Mouse (Mus musculus) kidney, postnatal 0 days (tissue): ENCODE measurements at regions not wholly inside any gene's neighbourhood (a gene's known extent, or its start where the extent isn't known, plus 50 kb on each side); places are given as distances from the start of the nearest gene placed in this dataset.

ENCODE experiments used
- ATAC-seq: fragments of 200-750 bp; cut with Nextera tagmentation; replicated peaks from 2 replicates; pipeline ENCODE4 v1.8.0; 2017; ENCODE audit warnings: low read depth, moderate number of reproducible peaks, moderate TSS enrichment, moderate library complexity; ENCODE audit not compliant: low FRiP score
- DNase-seq: peaks from one replicate; pipeline ENCODE4 v3.0.0-alpha.2; 2016; ENCODE audit warnings: low spot score
- H3K27ac ChIP-seq: fragments of 300-500 bp; sonication (generic); 2 replicates; pipeline ENCODE4 v1.5.1; 2014; ENCODE audit warnings: mild to moderate bottlenecking
- H3K27me3 ChIP-seq: fragments of 300-500 bp; sonication (generic); 2 replicates; pipeline ENCODE4 v1.6.1; 2014; ENCODE audit warnings: low read length, mixed read lengths; ENCODE audit not compliant: insufficient read depth
- H3K36me3 ChIP-seq: fragments of 300-500 bp; sonication (generic); 2 replicates; pipeline ENCODE4 v1.6.1; 2014; ENCODE audit warnings: low read length, mixed read lengths; ENCODE audit not compliant: insufficient read depth
- H3K4me1 ChIP-seq: fragments of 300-500 bp; sonication (generic); replicated peaks from 2 replicates; pipeline ENCODE4 v1.6.1; 2014; ENCODE audit warnings: antibody characterized with exemption, low read length, mixed read lengths; ENCODE audit not compliant: insufficient read depth
- H3K4me2 ChIP-seq: fragments of 300-500 bp; sonication (generic); 2 replicates; pipeline ENCODE4 v1.6.1; 2014; ENCODE audit warnings: mild to moderate bottlenecking, low read length, moderate library complexity, mixed read lengths
- H3K4me3 ChIP-seq: fragments of 300-500 bp; sonication (generic); replicated peaks from 2 replicates; pipeline ENCODE4 v1.5.1; 2014; ENCODE audit warnings: low read depth, low read length
- H3K9ac ChIP-seq: fragments of 300-500 bp; sonication (generic); 2 replicates; pipeline ENCODE4 v1.6.1; 2014; ENCODE audit warnings: low read depth, low read length
- H3K9me3 ChIP-seq: fragments of 300-500 bp; sonication (generic); replicated peaks from 2 replicates; pipeline ENCODE4 v1.6.1; 2016; ENCODE audit warnings: low read length, inconsistent platforms, mixed read lengths
- CTCF ChIP-seq: IDR thresholded peaks from 2 replicates; pipeline ENCODE4 v1.5.1; 2016; ENCODE audit warnings: antibody characterized with exemption, low read depth, mild to moderate bottlenecking, moderate library complexity
- WGBS: fragments of 180-500 bp; shearing (Covaris S2); extraction: QIAGEN DNeasy Blood & Tissue Kit; methylation state at CpG from one replicate; pipeline ENCODE4 v1.1.7; 2014; 5-methylcytosine and 5-hydroxymethylcytosine counted together

DNA sequence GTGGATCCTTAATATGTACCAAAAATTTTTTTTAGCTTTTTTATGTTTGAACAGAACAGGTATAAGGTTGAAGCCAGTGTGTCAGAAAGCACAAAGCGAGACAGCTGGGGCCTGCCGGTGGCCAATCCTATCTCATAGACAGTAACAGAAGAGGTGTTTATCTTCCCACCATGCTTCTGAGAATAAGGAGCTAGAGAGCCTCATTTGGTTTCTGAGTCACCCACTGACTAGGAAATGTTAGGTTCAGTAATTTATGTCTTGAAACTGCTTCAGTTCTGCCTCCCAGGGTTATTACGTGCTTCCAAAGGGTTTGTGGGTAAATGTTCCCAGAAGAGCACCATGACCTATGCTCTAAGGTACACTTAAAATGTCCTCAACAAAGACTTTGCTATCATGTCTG is 96.3 kb upstream of the Topaz1 start:
- ATAC-seq (no peak), DNase-seq (no peak)
- Histone ChIP-seq H3K9me3 (no peaks in the 10 kb centered on the region), H3K36me3 (no peaks in the 10 kb centered on the region), H3K27ac (no peak overlapping the region), H3K4me1 (no peaks in the 10 kb centered on the region), H3K4me2 (no peak overlapping the region), H3K9ac (no peak overlapping the region), H3K4me3 (no peak overlapping the region), H3K27me3 (no peaks in the 10 kb centered on the region)
- 64% methylated on average over 3 of the region's 3 CpGs for WGBS
- TF ChIP-seq CTCF, result no peak

DNA sequence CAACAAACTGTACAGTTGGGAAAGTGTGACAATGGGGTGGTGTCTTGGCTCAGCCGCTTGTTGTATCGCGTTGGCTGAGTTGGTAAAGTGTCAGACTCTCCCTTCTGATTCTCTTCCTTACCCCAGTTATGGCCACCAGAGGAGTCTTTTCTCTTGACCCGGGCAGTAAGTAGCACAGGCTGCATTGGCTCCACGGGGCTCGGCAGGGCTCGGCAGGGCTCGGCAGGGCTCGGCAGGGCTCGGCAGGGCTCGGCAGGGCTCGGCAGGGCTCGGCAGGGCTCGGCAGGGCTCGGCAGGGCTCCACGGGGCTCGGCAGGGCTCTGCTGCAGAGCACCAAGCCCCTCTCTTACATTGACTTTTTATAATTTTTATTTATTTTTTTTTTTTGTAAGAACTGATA is 91.6 kb upstream of the Topaz1 start:
- H3K9ac ChIP-seq, result no peak overlapping the region
- H3K4me1 ChIP-seq, result no peaks in the 10 kb centered on the region
- H3K27ac ChIP-seq, result no peak overlapping the region
- no peak overlapping the region for H3K4me2 ChIP-seq
- H3K4me3 ChIP-seq, result no peak overlapping the region
- no peaks in the 10 kb centered on the region for H3K9me3 ChIP-seq
- 63% methylated on average over 17 of the region's 17 CpGs for WGBS
- TF ChIP-seq CTCF, result no peak
- H3K36me3 ChIP-seq, result no peaks in the 10 kb centered on the region
- no peaks in the 10 kb centered on the region for H3K27me3 ChIP-seq
- DNase-seq, result peak; percentile 24
- ATAC-seq, result no peak

- ATAC-seq, result no peak
- Histone ChIP-seq H3K27ac (no peak overlapping the region), H3K27me3 (no peaks in the 10 kb centered on the region), H3K4me3 (no peak overlapping the region), H3K4me1 (no peaks in the 10 kb centered on the region), H3K4me2 (no peak overlapping the region), H3K9ac (no peak overlapping the region), H3K9me3 (no peaks in the 10 kb centered on the region), H3K36me3 (no peaks in the 10 kb centered on the region)
- TF ChIP-seq CTCF, result no peak
- WGBS, result 66% methylated on average over 9 of the region's 9 CpGs
- no peak for DNase-seq
These were observed 87.1 kb upstream of the Topaz1 start for GRCm38 (mm10) chr9:122660050-122660449.

GRCm38 (mm10) chr9:122666978-122667645 is 80.0 kb upstream of the Topaz1 start:
- Histone ChIP-seq H3K27me3 (no peaks in the 10 kb centered on the region), H3K4me3 (no peak overlapping the region), H3K27ac (no peak overlapping the region), H3K9me3 (no peaks in the 10 kb centered on the region), H3K4me1 (no peaks in the 10 kb centered on the region), H3K36me3 (no peaks in the 10 kb centered on the region), H3K4me2 (no peak overlapping the region), H3K9ac (no peak overlapping the region)
- 36% methylated on average over 3 of the region's 5 CpGs for WGBS
- DNase-seq (no peak), ATAC-seq (no peak)
- TF ChIP-seq CTCF, result no peak

DNA sequence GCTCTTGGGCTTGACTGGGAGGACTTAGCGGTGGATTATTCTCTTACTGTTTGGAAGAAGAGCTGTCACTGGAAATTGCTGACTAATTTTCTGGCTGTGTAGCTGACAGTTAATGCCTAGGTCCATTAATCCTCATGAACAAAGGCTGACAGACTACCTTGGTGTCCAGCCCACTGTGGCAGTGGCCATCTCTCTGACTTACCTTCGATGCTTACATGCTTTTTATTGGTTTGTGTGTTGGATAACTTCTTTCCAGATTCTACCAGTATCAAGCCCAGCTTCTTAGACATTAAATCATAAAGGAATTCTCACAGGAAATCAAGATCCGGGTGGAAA is 79.5 kb upstream of the Topaz1 start:
- DNase-seq (no peak), ATAC-seq (no peak)
- no peak overlapping the region for H3K4me3 ChIP-seq
- no peak overlapping the region for H3K9ac ChIP-seq
- no peaks in the 10 kb centered on the region for H3K9me3 ChIP-seq
- H3K36me3 ChIP-seq, result no peaks in the 10 kb centered on the region
- TF ChIP-seq CTCF, result no peak
- H3K4me2 ChIP-seq, result no peak overlapping the region
- no peaks in the 10 kb centered on the region for H3K27me3 ChIP-seq
- WGBS, result 54% methylated on average over 3 of the region's 3 CpGs
- H3K4me1 ChIP-seq, result no peaks in the 10 kb centered on the region
- no peak overlapping the region for H3K27ac ChIP-seq

- Histone ChIP-seq H3K9me3 (no peaks in the 10 kb centered on the region), H3K4me2 (no peak overlapping the region), H3K4me3 (no peak overlapping the region), H3K9ac (no peak overlapping the region), H3K36me3 (no peaks in the 10 kb centered on the region), H3K4me1 (no peaks in the 10 kb centered on the region), H3K27me3 (no peaks in the 10 kb centered on the region), H3K27ac (no peak overlapping the region)
- DNase-seq (no peak), ATAC-seq (no peak)
- 75% methylated on average over 3 of the region's 3 CpGs for WGBS
- no peak for TF ChIP-seq CTCF
These were observed 73.4 kb upstream of the Topaz1 start for GRCm38 (mm10) chr9:122673777-122674176.
